Mouse (Mus musculus): ENCODE data around the gene Syt2.

Gene Syt2

GRCm38 (mm10) chr1:134647591-134647990 lies 1.1 kb downstream of the Syt2 start:
- DNase-seq (ENCODE audit: extremely low spot score, low read depth, low spot score): no peak

- no peak for DNase-seq (ENCODE audit: extremely low spot score, low read depth, low spot score)
These were observed 4.3 kb downstream of the Syt2 start for GRCm38 (mm10) chr1:134650816-134651215.

GRCm38 (mm10) chr1:134651268-134651850 lies 4.9 kb downstream of the Syt2 start:
- DNase-seq (ENCODE audit: extremely low spot score, low read depth, low spot score): no peak

- no peak for DNase-seq (ENCODE audit: extremely low spot score, low read depth, low spot score)
These were observed 5.4 kb downstream of the Syt2 start for GRCm38 (mm10) chr1:134651851-134652398.

GRCm38 (mm10) chr1:134653603-134654257 lies 7.3 kb downstream of the Syt2 start:
- no peak for DNase-seq (ENCODE audit: extremely low spot score, low read depth, low spot score)

- DNase-seq (ENCODE audit: extremely low spot score, low read depth, low spot score): no peak
These were observed 12.4 kb downstream of the Syt2 start for GRCm38 (mm10) chr1:134658841-134659240.

GRCm38 (mm10) chr1:134660163-134660562 lies 13.7 kb downstream of the Syt2 start:
- no peak for DNase-seq (ENCODE audit: extremely low spot score, low read depth, low spot score)

GRCm38 (mm10) chr1:134671234-134672070 lies 25.0 kb downstream of the Syt2 start:
- DNase-seq (ENCODE audit: extremely low spot score, low read depth, low spot score): no peak

GRCm38 (mm10) chr1:134674312-134674711 lies 27.8 kb downstream of the Syt2 start:
- DNase-seq (ENCODE audit: extremely low spot score, low read depth, low spot score): no peak

- DNase-seq (ENCODE audit: extremely low spot score, low read depth, low spot score): no peak
These were observed 33.0 kb downstream of the Syt2 start for GRCm38 (mm10) chr1:134679445-134679844.

- DNase-seq (ENCODE audit: extremely low spot score, low read depth, low spot score): no peak
These were observed 34.1 kb downstream of the Syt2 start for GRCm38 (mm10) chr1:134680617-134681016.

GRCm38 (mm10) chr1:134682460-134682859 lies 36.0 kb downstream of the Syt2 start:
- no peak for DNase-seq (ENCODE audit: extremely low spot score, low read depth, low spot score)

GRCm38 (mm10) chr1:134686834-134687421 lies 40.5 kb downstream of the Syt2 start:
- DNase-seq (ENCODE audit: extremely low spot score, low read depth, low spot score): no peak

GRCm38 (mm10) chr1:134696302-134696701 lies 49.8 kb downstream of the Syt2 start:
- no peak for DNase-seq (ENCODE audit: extremely low spot score, low read depth, low spot score)

- DNase-seq (ENCODE audit: extremely low spot score, low read depth, low spot score): no peak
These were observed 50.6 kb downstream of the Syt2 start for GRCm38 (mm10) chr1:134697073-134697472.

GRCm38 (mm10) chr1:134697522-134698250 lies 51.2 kb downstream of the Syt2 start:
- DNase-seq (ENCODE audit: extremely low spot score, low read depth, low spot score): no peak

GRCm38 (mm10) chr1:134698486-134698885 lies 52.0 kb downstream of the Syt2 start:
- DNase-seq (ENCODE audit: extremely low spot score, low read depth, low spot score): no peak

GRCm38 (mm10) chr1:134699390-134699789 lies 52.9 kb downstream of the Syt2 start:
- DNase-seq (ENCODE audit: extremely low spot score, low read depth, low spot score): no peak

- DNase-seq (ENCODE audit: extremely low spot score, low read depth, low spot score): no peak
These were observed 53.7 kb downstream of the Syt2 start for GRCm38 (mm10) chr1:134700151-134700550.

GRCm38 (mm10) chr1:134700634-134701033 lies 54.2 kb downstream of the Syt2 start:
- DNase-seq (ENCODE audit: extremely low spot score, low read depth, low spot score): no peak

- DNase-seq (ENCODE audit: extremely low spot score, low read depth, low spot score): no peak
These were observed 54.7 kb downstream of the Syt2 start for GRCm38 (mm10) chr1:134701191-134701590.

Data from hindlimb bud, embryonic 11.5 days (tissue).